Mouse (Mus musculus) kidney, adult 8-10 months (tissue): ENCODE results near the gene Ascl2.

Experiments used
- DNase-seq, 2 experiments: peaks; one replicate each; pipeline ENCODE4 v3.0.0; 2022

The Ascl2 gene

GRCm38 (mm10) chr7:142968809-142969511, at the start of gene Ascl2:
Ascl2 (minus strand) TSS chr7:142969264.
- DNase-seq: no peak

- DNase-seq: no peak
Measured at GRCm38 (mm10) chr7:143017181-143017580, 48.1 kb upstream of the Ascl2 start.

GRCm38 (mm10) chr7:143016424-143017142, 47.5 kb upstream of the Ascl2 start:
- DNase-seq: no peak

GRCm38 (mm10) chr7:143015755-143016423, 46.8 kb upstream of the Ascl2 start:
- peak; percentile 70 to 72 for DNase-seq

- no peak for DNase-seq
Measured at GRCm38 (mm10) chr7:143014862-143015659, 46.0 kb upstream of the Ascl2 start.

GRCm38 (mm10) chr7:143013420-143014178, 44.5 kb upstream of the Ascl2 start:
- peak in 1 of 2 experiments; percentile 29 for DNase-seq

GRCm38 (mm10) chr7:143012230-143012875, 43.3 kb upstream of the Ascl2 start:
- no peak for DNase-seq

- no peak for DNase-seq
Measured at GRCm38 (mm10) chr7:143011226-143011625, 42.2 kb upstream of the Ascl2 start.

GRCm38 (mm10) chr7:143009996-143010395, 40.9 kb upstream of the Ascl2 start:
- no peak for DNase-seq

- peak in 1 of 2 experiments; percentile 24 for DNase-seq
Measured at GRCm38 (mm10) chr7:143008996-143009665, 40.1 kb upstream of the Ascl2 start.

- peak; percentile 61 to 82 for DNase-seq
Measured at GRCm38 (mm10) chr7:143008370-143008926, 39.4 kb upstream of the Ascl2 start.

- peak; percentile 91 to 95 for DNase-seq
Measured at GRCm38 (mm10) chr7:143007599-143008369, 38.7 kb upstream of the Ascl2 start.

GRCm38 (mm10) chr7:143006756-143007598, 37.9 kb upstream of the Ascl2 start:
- no peak for DNase-seq

- DNase-seq: no peak
Measured at GRCm38 (mm10) chr7:143006097-143006755, 37.2 kb upstream of the Ascl2 start.

- no peak for DNase-seq
Measured at GRCm38 (mm10) chr7:143005344-143006096, 36.5 kb upstream of the Ascl2 start.

- no peak for DNase-seq
Measured at GRCm38 (mm10) chr7:143004727-143005343, 35.8 kb upstream of the Ascl2 start, which contains the start of gene Tspan32. Tspan32 (plus strand) TSS chr7:143005046.

- DNase-seq: no peak
Measured at GRCm38 (mm10) chr7:143002679-143003078, 33.6 kb upstream of the Ascl2 start.
